Mouse (Mus musculus): Measurements from ENCODE around the gene Bmpr2. TPM values are rescaled to one million over a fixed set of nuclear protein-coding genes. Genes with fewer than 3 reads are reported as not detected.

Bmpr2 gene
- polyA plus RNA-seq, 1 experiment, result 55.7 TPM

DNA sequence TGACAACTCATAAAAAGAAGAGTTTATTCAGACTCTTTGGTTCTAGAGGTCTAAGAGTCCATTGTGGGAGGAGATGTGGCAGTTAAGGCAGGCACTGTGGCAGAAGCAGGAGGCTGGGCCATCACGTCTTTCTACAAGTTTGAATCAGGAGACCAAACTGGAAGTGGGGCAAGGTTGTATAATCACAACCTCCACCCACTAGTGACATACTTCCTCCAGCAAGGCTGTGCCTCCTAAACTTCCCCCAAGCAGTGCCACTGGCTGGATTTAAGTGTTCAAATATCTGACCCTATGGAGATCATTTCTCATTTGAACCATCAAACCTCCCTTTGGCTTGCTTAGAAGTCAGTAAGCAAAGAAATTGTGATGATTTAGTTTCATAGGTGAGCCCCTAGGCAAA lies 7.9 kb upstream of the Bmpr2 start:
- no peak overlapping the region for H3K4me3 ChIP-seq (replicated peaks; ENCODE audit: extremely low read depth, low read depth, low read length)
- 58% methylated on average over 1 of the region's 1 CpGs for WGBS
- no peaks in the 10 kb centered on the region for H3K4me1 ChIP-seq (ENCODE audit: control insufficient read depth, insufficient read depth, low read length)
- no peak for DNase-seq
- no peak for TF ChIP-seq POLR2A (IDR thresholded peaks at IDR 0.05; ENCODE audit: borderline replicate concordance, extremely low read depth, low read depth, low read length)
- no peak for TF ChIP-seq CTCF (IDR thresholded peaks at IDR 0.05; ENCODE audit: insufficient read depth, low read length)

DNA sequence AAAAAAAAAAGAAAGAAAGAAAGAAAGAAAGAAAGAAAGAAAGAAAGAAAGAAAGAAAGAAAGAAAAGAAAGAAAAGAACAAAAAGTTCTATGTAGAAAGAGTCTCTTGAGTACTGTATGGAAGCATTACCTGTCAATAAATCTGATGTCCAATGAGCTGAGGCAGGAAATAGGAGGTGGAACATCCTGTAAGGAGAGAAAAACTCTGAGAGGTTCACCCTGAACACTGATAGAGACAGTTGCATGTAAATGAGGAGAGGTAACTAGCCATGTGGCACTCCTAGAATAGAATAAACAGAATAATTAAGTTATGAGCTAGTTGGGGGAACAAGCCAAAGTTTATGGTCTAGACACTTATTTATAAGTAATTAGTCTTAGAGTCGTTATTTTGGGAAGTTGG lies 4.9 kb upstream of the Bmpr2 start:
- TF ChIP-seq POLR2A (IDR thresholded peaks at IDR 0.05; ENCODE audit: borderline replicate concordance, extremely low read depth, low read depth, low read length) (no peak), CTCF (IDR thresholded peaks at IDR 0.05; ENCODE audit: insufficient read depth, low read length) (no peak)
- no peak for DNase-seq
- 84% methylated on average over 1 of the region's 1 CpGs for WGBS
- Histone ChIP-seq H3K4me1 (ENCODE audit: control insufficient read depth, insufficient read depth, low read length) (peaks cover 5% of the 10 kb centered on the region), H3K4me3 (replicated peaks; ENCODE audit: extremely low read depth, low read depth, low read length) (no peak overlapping the region)

DNA sequence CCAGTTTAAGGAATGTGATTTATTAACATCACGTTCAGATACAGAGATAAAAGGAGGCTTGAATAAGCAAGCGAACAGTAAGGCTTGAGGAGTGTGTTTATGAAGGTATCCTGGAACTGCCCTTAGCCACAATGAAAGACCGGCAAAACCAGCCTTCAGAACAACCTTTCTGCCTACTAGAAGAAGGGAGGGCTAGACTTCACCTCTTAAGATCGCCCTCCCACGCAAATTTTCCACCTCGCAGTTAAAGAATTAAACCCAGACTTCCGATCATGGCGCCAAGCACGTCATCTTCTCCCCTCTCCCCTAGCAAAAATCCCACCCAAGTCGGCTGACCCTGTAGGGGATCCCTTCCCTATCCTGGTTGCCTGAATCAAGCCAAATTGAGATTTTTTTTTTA lies 992 bp upstream of the Bmpr2 start:
- WGBS, result 3% methylated on average over 10 of the region's 10 CpGs
- peak overlapping the region; percentile 85 for H3K4me3 ChIP-seq (replicated peaks; ENCODE audit: extremely low read depth, low read depth, low read length)
- peak; percentile 46 for DNase-seq
- H3K4me1 ChIP-seq (ENCODE audit: control insufficient read depth, insufficient read depth, low read length), result peaks cover 8% of the 10 kb centered on the region
- TF ChIP-seq CTCF (IDR thresholded peaks at IDR 0.05; ENCODE audit: insufficient read depth, low read length) (no peak), POLR2A (IDR thresholded peaks at IDR 0.05; ENCODE audit: borderline replicate concordance, extremely low read depth, low read depth, low read length) (0 out of 2 replicates have a peak, but pooled peaks have one; percentile 9)

DNA sequence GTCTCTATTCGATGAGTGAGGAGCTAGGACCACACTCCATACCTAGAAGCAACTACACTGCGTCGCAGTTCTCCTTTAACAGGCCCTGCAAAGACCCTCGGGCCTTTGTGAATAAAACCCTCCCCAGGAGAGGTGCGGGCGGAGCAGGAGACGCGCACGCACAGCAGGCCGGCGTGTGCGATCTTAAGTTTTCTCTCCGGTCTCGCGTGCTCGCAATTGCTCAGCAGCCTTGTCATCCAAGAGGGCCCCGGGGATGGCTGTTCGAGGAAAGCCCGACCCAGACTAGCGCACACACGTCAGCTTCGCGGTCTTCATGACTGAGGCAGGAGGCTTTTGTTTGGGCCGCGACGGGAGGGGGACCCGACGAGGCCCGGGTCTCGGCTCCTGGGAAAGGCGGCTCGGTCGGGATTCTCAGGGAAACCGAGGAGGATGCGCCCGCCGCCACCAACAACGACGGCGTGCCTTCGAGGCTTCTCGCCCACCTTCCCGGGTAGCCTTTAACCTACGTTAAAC lies 493 bp upstream of the Bmpr2 start:
- TF ChIP-seq CTCF (IDR thresholded peaks at IDR 0.05; ENCODE audit: insufficient read depth, low read length), result no peak
- H3K4me1 ChIP-seq (ENCODE audit: control insufficient read depth, insufficient read depth, low read length), result peaks cover 8% of the 10 kb centered on the region
- H3K4me3 ChIP-seq (replicated peaks; ENCODE audit: extremely low read depth, low read depth, low read length), result peak overlapping the region; percentile 85
- under 1% methylated on average over 44 of the region's 44 CpGs for WGBS
- DNase-seq, result no peak

DNA sequence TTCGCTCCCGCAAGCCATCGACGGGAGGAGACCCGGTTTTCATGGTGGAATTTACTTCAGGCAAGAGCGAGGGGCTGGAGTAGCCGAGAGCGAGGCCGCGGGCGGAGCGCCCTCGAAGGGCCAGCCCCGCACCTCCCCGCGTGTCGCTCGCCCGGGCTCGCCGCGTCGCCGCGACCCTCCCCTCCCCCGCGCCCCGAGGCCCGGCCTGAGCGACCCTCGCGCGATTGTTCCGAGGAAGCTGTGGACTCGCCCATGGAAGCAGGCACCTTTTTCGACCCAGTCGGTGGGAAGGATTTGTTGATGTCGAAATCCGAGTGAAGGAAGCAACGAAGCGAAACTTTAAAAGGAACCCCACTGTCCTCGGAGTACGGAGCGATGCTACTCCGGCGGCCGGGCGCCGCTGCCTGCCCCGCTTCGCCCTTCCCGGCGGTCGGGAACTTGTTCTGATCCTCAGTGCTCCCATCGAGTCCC lies 616 bp downstream of the Bmpr2 start:
- H3K4me3 ChIP-seq (replicated peaks; ENCODE audit: extremely low read depth, low read depth, low read length), result peak overlapping the region; percentile 94
- TF ChIP-seq CTCF (IDR thresholded peaks at IDR 0.05; ENCODE audit: insufficient read depth, low read length) (no peak), POLR2A (IDR thresholded peaks at IDR 0.05; ENCODE audit: borderline replicate concordance, extremely low read depth, low read depth, low read length) (peak; percentile 51; the same call in 1 of the 2 replicates)
- under 1% methylated on average over 55 of the region's 55 CpGs for WGBS
- H3K4me1 ChIP-seq (ENCODE audit: control insufficient read depth, insufficient read depth, low read length), result peaks cover 10% of the 10 kb centered on the region
- DNase-seq, result peak; percentile 73

DNA sequence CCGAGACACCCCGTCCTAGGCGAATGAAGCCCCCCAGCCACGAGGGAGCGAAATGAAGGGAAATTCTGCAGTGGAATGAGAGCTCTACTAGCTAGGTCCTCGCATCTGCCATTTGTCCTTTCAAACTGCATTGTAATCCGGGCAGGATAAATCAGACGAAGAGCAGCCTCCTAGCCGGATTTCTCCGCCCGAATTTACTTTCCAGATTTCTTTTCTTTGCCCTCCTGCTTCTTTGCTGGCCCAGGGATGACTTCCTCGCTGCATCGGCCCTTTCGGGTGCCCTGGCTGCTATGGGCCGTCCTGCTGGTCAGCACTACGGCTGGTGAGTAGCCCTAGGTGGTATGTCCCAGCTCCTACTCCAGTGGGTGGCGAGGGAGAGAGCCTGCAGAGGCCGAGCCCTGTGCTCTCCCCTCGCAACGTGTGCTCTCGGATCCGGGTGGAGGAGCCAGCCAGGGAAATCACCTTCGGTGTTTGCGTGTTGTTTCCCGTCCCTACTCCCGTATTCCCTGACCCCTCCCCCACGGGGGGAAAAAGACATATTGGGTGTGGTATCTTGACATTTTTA lies 1.3 kb downstream of the Bmpr2 start:
- peaks cover 10% of the 10 kb centered on the region for H3K4me1 ChIP-seq (ENCODE audit: control insufficient read depth, insufficient read depth, low read length)
- peak; percentile 72 for DNase-seq
- WGBS, result under 1% methylated on average over 27 of the region's 27 CpGs
- TF ChIP-seq CTCF (IDR thresholded peaks at IDR 0.05; ENCODE audit: insufficient read depth, low read length) (no peak), POLR2A (IDR thresholded peaks at IDR 0.05; ENCODE audit: borderline replicate concordance, extremely low read depth, low read depth, low read length) (peak; percentile 70; the same call in 1 of the 2 replicates)
- peak overlapping the region; percentile 94 for H3K4me3 ChIP-seq (replicated peaks; ENCODE audit: extremely low read depth, low read depth, low read length)

DNA sequence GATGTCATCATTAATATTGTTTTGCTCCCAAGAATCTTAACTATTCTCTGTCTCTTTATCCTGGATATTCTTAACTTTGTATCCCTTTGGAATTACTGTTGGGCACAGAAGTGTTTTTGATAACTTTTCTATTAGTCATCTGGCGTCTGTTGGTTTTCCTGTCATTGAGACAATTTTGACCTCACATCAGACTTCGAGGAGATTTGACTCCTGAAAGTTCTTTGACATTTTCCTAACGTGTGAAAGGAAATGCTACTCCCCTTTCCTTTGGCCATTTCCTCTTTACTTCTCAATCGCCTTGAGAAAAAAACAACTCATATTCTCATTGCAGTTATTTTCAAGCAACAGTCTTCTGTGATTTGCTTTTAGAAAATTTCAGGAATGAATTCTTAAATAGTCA lies 2.1 kb downstream of the Bmpr2 start:
- Histone ChIP-seq H3K4me3 (replicated peaks; ENCODE audit: extremely low read depth, low read depth, low read length) (peak overlapping the region; percentile 94), H3K4me1 (ENCODE audit: control insufficient read depth, insufficient read depth, low read length) (peaks cover 10% of the 10 kb centered on the region)
- TF ChIP-seq POLR2A (IDR thresholded peaks at IDR 0.05; ENCODE audit: borderline replicate concordance, extremely low read depth, low read depth, low read length) (no peak), CTCF (IDR thresholded peaks at IDR 0.05; ENCODE audit: insufficient read depth, low read length) (no peak)
- WGBS, result 1% methylated on average over 4 of the region's 4 CpGs
- DNase-seq, result no peak

DNA sequence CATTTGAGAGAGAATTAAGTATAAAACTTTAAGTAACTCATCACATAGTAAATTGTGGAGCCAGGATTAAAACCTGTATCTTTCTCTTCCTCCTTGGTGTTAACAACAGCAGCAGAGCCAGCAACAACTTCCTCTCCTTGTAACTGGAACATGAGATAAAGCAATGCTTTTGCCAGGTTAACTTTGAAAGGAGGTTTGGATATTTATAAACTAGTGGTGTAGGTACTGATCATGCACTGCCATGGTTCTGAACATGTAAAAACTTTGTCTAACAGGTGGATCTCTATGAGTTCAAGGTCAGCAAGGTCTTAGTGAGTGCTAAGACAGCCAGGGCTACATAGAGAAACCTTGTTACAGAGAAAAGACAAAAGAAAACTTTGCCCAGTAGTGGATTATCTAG lies 3.4 kb downstream of the Bmpr2 start:
- TF ChIP-seq POLR2A (IDR thresholded peaks at IDR 0.05; ENCODE audit: borderline replicate concordance, extremely low read depth, low read depth, low read length) (no peak), CTCF (IDR thresholded peaks at IDR 0.05; ENCODE audit: insufficient read depth, low read length) (no peak)
- DNase-seq, result no peak
- H3K4me1 ChIP-seq (ENCODE audit: control insufficient read depth, insufficient read depth, low read length), result peaks cover 7% of the 10 kb centered on the region
- peak overlapping the region; percentile 72 for H3K4me3 ChIP-seq (replicated peaks; ENCODE audit: extremely low read depth, low read depth, low read length)

DNA sequence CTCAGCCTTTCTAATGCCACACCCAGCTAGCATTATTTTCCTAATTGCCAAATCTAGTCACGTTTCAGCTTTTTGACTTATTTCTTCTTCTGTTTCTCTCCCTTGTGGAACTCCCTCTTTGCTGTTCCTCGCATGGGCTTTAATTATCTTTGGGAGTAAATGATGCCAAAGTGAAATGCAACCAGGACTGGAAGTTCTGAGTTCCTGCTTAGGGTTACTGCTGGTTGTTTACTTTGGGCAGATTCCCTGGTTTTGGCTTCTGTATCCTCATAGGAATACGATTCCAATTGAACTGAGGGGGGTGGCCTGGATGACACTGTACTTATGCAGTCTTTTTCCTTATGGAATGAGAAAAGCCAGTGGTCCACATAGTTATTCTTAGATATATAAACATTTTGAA lies 8.7 kb downstream of the Bmpr2 start:
- no peak for DNase-seq
- peaks cover 13% of the 10 kb centered on the region for H3K4me1 ChIP-seq (ENCODE audit: control insufficient read depth, insufficient read depth, low read length)
- no peak for TF ChIP-seq POLR2A (IDR thresholded peaks at IDR 0.05; ENCODE audit: borderline replicate concordance, extremely low read depth, low read depth, low read length)
- no peak for TF ChIP-seq CTCF (IDR thresholded peaks at IDR 0.05; ENCODE audit: insufficient read depth, low read length)
- WGBS, result 28% methylated on average over 3 of the region's 3 CpGs
- H3K4me3 ChIP-seq (replicated peaks; ENCODE audit: extremely low read depth, low read depth, low read length), result no peak overlapping the region

DNA sequence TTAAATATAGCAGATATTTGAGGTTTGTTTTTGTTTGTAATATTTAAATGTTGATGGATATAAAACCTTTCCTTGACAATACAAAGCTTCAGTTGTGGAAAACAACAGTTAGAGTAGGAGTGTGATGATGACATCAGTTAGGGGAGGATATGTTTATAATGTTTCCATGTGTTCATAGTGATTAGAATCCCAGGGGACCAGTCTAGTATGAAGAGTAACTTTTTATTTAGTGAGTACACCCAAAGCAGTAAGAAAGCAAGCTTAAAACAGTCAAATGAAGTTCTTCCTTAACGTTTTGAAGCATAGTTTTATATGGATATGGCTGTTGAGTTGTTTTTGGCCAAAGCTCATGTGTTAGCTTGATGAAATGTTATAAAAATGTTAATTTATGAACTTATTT lies 17.9 kb downstream of the Bmpr2 start:
- 38% methylated on average over 1 of the region's 1 CpGs for WGBS
- TF ChIP-seq POLR2A (IDR thresholded peaks at IDR 0.05; ENCODE audit: borderline replicate concordance, extremely low read depth, low read depth, low read length), result no peak
- TF ChIP-seq CTCF (IDR thresholded peaks at IDR 0.05; ENCODE audit: insufficient read depth, low read length), result no peak
- H3K4me3 ChIP-seq (replicated peaks; ENCODE audit: extremely low read depth, low read depth, low read length), result no peak overlapping the region

More for the DNA sequence above, 17.9 kb downstream of the Bmpr2 start:
- no peak for DNase-seq
- H3K4me1 ChIP-seq (ENCODE audit: control insufficient read depth, insufficient read depth, low read length), result peaks cover 6% of the 10 kb centered on the region
